In the genomic region with DNA sequence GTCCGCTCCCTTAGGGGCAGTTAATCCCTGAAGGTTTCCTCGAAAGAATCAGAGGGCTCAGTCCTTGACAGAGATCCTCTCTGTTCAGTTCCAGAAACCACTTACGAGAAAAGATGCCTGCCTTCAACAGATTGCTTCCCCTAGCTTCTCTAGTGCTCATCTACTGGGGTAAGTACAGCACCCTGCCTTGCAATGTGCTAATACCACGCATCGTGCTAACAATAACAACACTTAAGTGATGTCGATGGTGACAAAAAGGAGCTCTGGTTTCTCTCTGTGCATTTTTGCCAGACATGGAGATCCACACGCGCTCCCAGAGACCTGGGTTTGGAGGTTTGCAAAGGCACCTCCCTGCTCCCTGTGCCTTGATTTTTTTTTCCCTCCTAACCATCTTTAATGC, we compare ENCODE assay signal across 10 mouse cellular contexts. TPM values are rescaled to one million over a fixed set of nuclear protein-coding genes. Genes with fewer than 3 reads are reported as not detected.
DNase-seq lines count a peak whose midpoint lies in the region; ATAC-seq and TF ChIP-seq lines count a peak whose summit lies in the region.
"Had no signal": no experiment of that assay in that cellular context is flagged by ENCODE, and none has a peak within 500 bp of the region (broad histone marks: within the 10 kb centered on the region; RNA-seq: fewer than 3 reads in every experiment).

No protein-coding gene starts in this region.

- no peak for DNase-seq in kidney, adult 18-20 months
- DNase-seq in brain, embryonic 14.5 days (ENCODE audit: low read depth) = peak; percentile 55
- no peak for DNase-seq in hindbrain, embryonic 10.5 days (ENCODE audit: low spot score)
- peak; percentile 49 for DNase-seq in midbrain, embryonic 14.5 days
- DNase-seq in adrenal gland, postnatal 36 days = no peak
- DNase-seq in urinary bladder, postnatal 4 days (ENCODE audit: low spot score in 2 of 2) = no peak
- no peak for DNase-seq in spleen, adult 12 weeks (ENCODE audit: low spot score)
- DNase-seq: cerebellum, adult 8-10 months had no signal

- H3K4me3 ChIP-seq in kidney, embryonic 14.5 days (ENCODE audit: low read length) = peak overlapping the region; percentile 11; the same call in 1 of the 2 replicates
- H3K4me3 ChIP-seq in hindbrain, embryonic 10.5 days = peak overlapping the region; percentile 60
- peak overlapping the region; percentile 58 for H3K4me3 ChIP-seq in midbrain, embryonic 14.5 days (replicated peaks; ENCODE audit: low read depth, low read length)

- no peak for ATAC-seq in kidney, embryonic 14.5 days (ENCODE audit: low FRiP score, low TSS enrichment)
- ATAC-seq in midbrain, embryonic 14.5 days (ENCODE audit: low FRiP score, low TSS enrichment) = no peak

- H3K36me3 ChIP-seq in kidney, embryonic 14.5 days (ENCODE audit: control insufficient read depth, insufficient read depth, low read length) = no peaks in the 10 kb centered on the region
- H3K36me3 ChIP-seq in hindbrain, embryonic 10.5 days = no peaks in the 10 kb centered on the region
- no peaks in the 10 kb centered on the region for H3K36me3 ChIP-seq in midbrain, embryonic 14.5 days (ENCODE audit: control insufficient read depth, insufficient read depth, low read length)

- H3K9ac ChIP-seq in kidney, embryonic 14.5 days (ENCODE audit: low read depth, low read length) = no peak overlapping the region
- peak overlapping the region; percentile 64 for H3K9ac ChIP-seq in midbrain, embryonic 14.5 days (replicated peaks; ENCODE audit: low read length)

- H3K4me1 ChIP-seq in kidney, embryonic 14.5 days (ENCODE audit: control insufficient read depth, insufficient read depth, low read length) = no peaks in the 10 kb centered on the region; the same call in 1 of the 2 replicates
- H3K4me1 ChIP-seq in hindbrain, embryonic 10.5 days (replicated peaks) = peaks cover 24% of the 10 kb centered on the region
- peaks cover 31% of the 10 kb centered on the region for H3K4me1 ChIP-seq in midbrain, embryonic 14.5 days (ENCODE audit: control insufficient read depth, insufficient read depth, low read length)

- no peak for TF ChIP-seq CTCF in brain, embryonic 14.5 days (IDR thresholded peaks at IDR 0.05; ENCODE audit: borderline replicate concordance, extremely low read depth, insufficient read depth, insufficient read length)

- H3K27me3 ChIP-seq in kidney, embryonic 14.5 days (ENCODE audit: control insufficient read depth, insufficient read depth, low read length) = peaks cover 7% of the 10 kb centered on the region
- H3K27me3 ChIP-seq in hindbrain, embryonic 10.5 days (ENCODE audit: insufficient read depth, poor library complexity, severe bottlenecking) = peaks cover 24% of the 10 kb centered on the region
- H3K27me3 ChIP-seq in midbrain, embryonic 14.5 days (ENCODE audit: control insufficient read depth, insufficient read depth, low read length) = no peaks in the 10 kb centered on the region

- no peak overlapping the region for H3K4me2 ChIP-seq in kidney, embryonic 14.5 days (replicated peaks; ENCODE audit: low read depth, low read length)
- peak overlapping the region; percentile 71 for H3K4me2 ChIP-seq in midbrain, embryonic 14.5 days (ENCODE audit: low read length)

- TF ChIP-seq POLR2A in brain, embryonic 14.5 days (IDR thresholded peaks at IDR 0.05; ENCODE audit: borderline replicate concordance, extremely low read depth, insufficient read depth, insufficient read length, poor library complexity, severe bottlenecking) = no peak

- no peaks in the 10 kb centered on the region for H3K9me3 ChIP-seq in kidney, embryonic 14.5 days (ENCODE audit: control insufficient read depth, low read length)
- no peaks in the 10 kb centered on the region for H3K9me3 ChIP-seq in hindbrain, embryonic 10.5 days
- no peaks in the 10 kb centered on the region for H3K9me3 ChIP-seq in midbrain, embryonic 14.5 days (ENCODE audit: control insufficient read depth, low read length)

- no peak overlapping the region for H3K27ac ChIP-seq in kidney, embryonic 14.5 days (ENCODE audit: low read depth, low read length)
- H3K27ac ChIP-seq in hindbrain, embryonic 10.5 days = 0 out of 2 replicates have a peak overlapping the region, but pooled peaks have one; percentile 77
- peak overlapping the region; percentile 26 for H3K27ac ChIP-seq in midbrain, embryonic 14.5 days (replicated peaks; ENCODE audit: low read depth, low read length)

- 27% methylated on average over 8 of the region's 8 CpGs for WGBS in kidney, embryonic 14.5 days
- 28% methylated on average over 8 of the region's 8 CpGs for WGBS in hindbrain, embryonic 10.5 days
- 15% methylated on average over 8 of the region's 8 CpGs for WGBS in midbrain, embryonic 14.5 days

RNA-seq across cellular contexts. Expression of a gene that starts 0.9 kb away (rescaled TPM):
- 0.20 and 0.24 TPM in 2 replicates for polyA plus RNA-seq in kidney, embryonic 14.5 days (2014; fragmentation: Nextera tagmentation; extraction: Ambion mirVana)
- polyA plus RNA-seq in brain, embryonic 14.5 days (2012; rRNA removed) = 85.2 and 120 TPM in 2 replicates
- polyA plus RNA-seq in hindbrain, embryonic 10.5 days (2016; fragmentation: Nextera tagmentation; extraction: Ambion mirVana) = 5.3 and 12.8 TPM in 2 replicates
- 142 and 154 TPM in 2 replicates for polyA plus RNA-seq in midbrain, embryonic 14.5 days (2014; fragmentation: Nextera tagmentation; extraction: Ambion mirVana)
- 1 to 10 TPM; 6.2 to 7.5 TPM for total RNA-seq in adrenal gland, postnatal 36 days (2021)
- total RNA-seq: megakaryocyte progenitor cell, adult 5-6 weeks had no signal

Comparison
In these comparisons a context has a peak if more than half of its experiments do, and no peak if none do; other contexts are left out.
1. DNase-seq: peak in brain, embryonic 14.5 days (single experiment) and midbrain, embryonic 14.5 days (single experiment); none in kidney, adult 18-20 months (single experiment), hindbrain, embryonic 10.5 days (single experiment), adrenal gland, postnatal 36 days (0 of 2), urinary bladder, postnatal 4 days (0 of 2) and spleen, adult 12 weeks (single experiment).
2. Peak in every context shown above with its lines, with median percentiles within 50 percentile points of each other: H3K4me3 ChIP-seq.